Mouse (Mus musculus) heart, postnatal 4 days (tissue): ENCODE measurements around the gene Phtf2. TPM values are rescaled to one million over a fixed set of nuclear protein-coding genes. Genes with fewer than 3 reads are reported as not detected.

Experiments used
- DNase-seq: peaks from one replicate; pipeline ENCODE4 v3.0.0; 2021
- total RNA-seq, 2 experiments: library from RNA; stranded (reverse); gene quantifications; 2 replicates each; pipeline ENCODE4 v1.2.3; 2021

The Phtf2 gene
- 10 to 100 TPM; 61.0 to 66.1 TPM for total RNA-seq

DNA sequence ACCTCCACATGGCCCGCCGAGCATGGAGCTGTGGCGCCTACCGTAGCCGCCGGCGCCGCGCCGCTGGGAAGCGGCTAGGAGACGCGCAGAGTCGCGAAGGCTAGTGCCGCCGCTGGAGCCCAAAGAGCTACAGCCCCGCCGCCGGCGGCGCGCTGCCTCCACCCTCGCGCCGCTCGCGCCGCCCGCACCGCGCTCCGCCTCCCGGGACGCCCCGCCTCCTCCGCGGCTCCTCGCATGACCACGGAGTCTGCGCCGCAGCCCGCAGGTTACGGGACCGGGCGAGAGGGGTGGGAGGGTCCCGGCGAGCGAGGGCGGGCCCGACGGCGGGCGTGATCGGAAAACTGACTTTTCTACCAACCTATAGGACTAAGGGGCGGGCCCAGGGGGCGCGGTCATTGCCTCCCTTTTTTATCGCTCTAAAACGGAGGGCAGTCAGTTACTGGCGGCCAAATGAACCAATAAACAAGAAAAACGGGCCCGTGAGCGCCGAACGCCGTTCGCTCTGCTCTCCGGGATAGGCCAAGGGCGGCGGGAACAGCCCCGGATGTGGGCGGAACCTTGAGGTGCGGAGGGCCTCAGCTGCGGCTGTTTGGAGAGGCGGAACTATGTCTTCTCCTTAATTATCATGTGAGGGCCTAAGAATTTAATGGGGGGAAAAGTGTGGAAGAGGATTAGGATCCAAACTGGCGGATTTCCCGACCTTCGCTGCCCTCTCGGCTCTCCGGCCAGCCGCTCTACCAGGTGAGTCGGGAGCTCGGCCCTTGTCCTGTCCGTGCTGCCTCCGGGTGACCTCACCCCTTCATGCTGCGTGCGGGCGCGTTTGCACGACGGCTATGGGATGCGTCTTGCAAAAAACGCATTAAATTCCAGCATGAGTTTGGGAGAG is at the start of gene Phtf2, which contains the start of gene Tmem60:
Gene Phtf2 (minus strand): TSS at position 210 of the 886 bp plus-strand sequence.
Gene Tmem60 (plus strand): TSS at position 277 of the 886 bp plus-strand sequence.
- DNase-seq = peak; percentile 99

DNA sequence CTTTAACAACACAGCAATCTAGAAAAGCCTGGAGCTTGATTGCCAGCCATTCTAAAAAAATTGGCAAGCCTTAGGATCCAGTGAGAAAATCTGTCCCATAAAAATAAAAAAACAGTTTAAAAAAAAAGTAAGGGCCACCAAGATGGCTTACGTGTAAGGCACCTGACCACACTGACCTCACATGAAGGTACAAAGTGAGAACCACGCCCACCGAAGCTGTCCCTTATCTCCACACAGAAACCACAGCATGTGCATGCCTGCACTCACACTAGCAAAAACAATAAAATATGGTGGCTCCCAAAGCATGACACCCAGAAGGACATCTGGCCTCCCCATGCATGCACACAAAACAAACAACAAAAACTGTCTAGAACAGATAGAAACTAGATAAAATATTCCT is 49.4 kb upstream of the Phtf2 start:
- no peak for DNase-seq

DNA sequence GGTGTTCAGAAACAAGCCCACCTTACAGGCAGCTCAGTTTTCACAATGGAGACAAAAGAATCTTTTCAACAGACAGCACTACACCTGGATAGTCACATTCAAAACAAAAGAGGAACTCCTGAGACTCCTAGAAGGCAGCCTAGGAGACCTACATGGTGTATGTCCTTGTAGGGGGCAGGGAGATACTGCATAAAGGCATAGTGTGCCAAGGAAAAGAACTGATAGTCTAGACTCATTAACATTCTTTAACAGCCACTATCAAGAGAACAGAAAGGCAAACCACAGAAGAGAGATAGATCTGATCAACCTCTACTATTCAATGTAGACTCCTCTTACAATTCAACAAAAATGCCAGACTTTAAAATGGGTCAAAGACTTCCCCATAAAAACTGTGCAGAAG is 48.5 kb upstream of the Phtf2 start:
- no peak for DNase-seq

DNA sequence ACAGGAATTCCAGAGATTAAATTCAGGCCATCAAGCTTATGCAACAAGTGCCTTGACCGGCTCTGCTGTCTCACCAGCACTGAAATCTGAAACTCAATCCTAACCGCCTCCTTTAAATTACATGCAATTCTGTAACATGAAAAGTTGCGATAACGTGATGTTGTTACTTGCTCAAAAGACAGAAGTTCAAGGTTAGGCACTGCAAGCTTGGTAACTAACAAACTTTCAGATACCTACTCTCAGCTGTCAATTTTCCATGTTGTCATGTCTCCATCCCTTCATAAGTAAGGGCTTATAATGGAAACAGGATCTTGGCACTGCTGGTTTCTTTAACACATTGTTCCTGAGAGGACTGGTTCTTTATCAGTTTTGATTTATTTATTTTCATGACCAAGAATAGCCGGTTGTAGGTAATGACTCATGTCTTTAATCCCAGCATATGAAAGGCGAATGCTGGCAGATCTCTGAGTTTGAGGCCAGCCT is 47.8 kb upstream of the Phtf2 start:
- no peak for DNase-seq

DNA sequence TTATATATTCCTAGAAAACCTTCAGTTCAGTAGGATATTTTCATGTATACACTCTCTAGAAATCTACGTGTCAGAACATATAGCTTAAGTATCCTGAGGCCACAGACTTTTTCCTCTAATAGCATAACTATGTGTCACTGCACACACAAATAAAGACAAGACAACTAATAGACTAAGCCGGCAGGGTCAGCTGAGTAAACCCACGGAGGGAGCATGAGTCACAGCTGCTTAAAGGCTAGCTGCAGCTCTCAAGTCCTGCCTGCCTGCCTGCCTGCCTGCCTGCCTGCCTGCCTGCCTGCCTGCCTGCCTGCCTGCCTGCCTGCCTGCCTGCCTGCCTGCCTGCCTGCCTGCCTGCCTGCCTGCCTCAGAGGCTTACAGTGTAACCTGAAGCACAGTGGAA is 43.5 kb upstream of the Phtf2 start:
- no peak for DNase-seq

DNA sequence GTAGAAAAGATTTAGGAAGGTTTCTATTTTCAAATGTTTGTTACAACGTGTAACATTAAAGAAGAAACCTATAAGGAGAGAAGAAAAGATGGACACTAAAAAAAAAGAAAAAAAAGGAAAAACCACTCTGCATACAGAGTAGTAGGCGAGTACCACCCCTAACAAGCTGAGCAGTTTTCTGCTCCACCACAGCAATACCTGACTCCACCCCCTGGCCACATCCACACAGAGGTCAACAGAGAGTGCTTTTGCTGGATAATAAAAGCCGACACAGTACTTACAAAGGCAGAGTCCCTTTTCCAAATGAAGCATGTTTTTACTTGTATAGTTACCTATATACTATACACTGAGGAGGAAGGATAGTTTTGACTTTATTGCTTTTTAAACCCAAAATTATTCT is 42.7 kb upstream of the Phtf2 start:
- no peak for DNase-seq

DNA sequence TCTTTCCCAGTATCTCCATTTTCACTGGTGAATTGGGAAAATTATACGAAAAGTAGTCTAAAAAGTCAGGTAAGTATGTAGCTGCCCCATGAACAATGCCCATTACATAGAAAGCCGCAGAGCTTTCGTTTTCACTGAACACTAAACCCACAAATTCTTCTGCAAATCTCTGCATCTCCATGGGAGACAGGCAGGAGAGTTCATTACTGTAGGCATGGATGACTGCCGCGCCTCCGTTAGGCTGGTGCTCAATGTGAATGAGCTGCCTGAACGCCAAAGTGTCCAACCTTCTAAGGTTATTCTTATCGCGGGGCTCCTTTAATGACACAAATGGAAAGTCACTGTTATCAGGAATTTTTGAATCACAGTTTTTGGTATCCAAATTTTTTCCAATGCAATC is 37.6 kb upstream of the Phtf2 start:
- no peak for DNase-seq

DNA sequence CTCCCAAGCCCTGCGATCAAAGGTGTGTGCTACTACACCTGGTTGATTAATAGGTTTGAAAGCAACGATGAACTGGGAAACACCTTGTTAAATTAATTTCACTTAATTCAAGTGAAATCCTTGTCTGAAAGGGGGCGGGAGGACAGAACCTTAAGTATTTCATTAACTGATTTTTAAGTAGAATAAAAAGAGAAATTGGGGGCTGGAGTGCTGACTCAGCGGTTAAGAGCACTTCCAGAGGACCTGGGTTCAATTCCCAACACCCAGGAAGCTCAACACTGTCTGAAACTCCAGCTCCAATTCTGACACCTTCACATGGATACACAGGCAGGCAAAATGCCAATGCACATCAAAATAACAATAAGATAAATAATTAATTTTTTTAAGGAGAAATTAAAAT is 37.0 kb upstream of the Phtf2 start:
- DNase-seq = no peak

DNA sequence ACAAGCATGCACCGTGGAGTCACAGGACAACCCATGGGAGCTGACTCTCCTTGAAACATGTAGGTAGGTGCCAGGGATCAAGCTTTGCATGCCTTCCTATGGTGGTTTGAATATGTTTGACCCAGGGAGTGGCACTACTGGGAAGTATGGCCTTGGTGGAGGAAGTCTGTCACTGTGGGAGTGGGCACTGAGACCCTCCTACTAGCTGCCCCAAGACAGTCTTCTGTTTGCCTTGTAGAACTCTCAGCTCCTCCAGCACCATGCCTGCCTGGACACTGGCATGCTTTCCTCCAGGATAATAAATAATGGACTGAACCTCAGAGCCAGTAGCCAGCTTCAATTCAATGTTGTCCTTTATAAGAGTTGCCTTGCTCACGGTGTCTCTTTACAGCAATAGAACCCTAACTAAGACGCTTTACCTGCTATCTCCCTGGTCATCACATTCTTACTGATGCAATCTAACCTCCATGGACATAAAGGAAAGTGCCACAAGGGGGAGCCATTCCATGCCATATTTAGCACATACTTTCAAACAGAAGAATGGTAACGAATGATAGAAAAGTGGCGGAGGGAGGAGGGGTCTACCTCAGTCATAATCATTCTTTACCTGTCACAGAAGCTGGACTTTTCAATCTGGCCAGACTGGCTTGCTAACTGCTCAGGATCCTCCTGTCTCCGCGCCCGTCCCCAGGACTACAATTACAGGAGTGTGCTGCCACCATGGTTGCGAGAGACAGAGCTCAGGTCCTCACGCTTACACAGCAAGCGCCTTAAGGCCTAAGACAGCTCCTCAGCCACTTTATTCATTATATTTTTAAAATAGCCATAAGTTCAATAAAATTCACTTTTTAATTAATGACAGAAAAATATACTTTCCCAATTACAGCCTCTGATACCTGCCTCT is 31.7 kb upstream of the Phtf2 start:
- DNase-seq = peak; percentile 71

DNA sequence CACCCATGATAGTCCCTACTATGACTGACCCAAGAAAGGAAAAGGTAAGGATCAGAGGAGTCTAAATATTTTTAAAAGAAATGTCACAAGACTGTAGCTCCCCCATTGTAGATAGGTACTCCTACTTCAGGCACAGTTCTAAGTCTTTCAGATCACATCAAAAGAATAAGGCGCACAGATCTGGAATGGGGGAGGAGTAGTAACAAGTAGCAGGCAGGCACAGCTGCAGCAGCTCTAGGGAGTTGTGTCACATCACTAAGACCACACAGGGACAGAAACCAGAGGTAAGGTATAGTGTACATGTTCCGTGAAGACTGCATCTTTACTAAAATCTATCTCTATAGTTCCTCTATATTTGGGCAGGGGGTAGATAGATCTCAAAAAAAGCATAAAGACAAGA is 29.8 kb upstream of the Phtf2 start:
- no peak for DNase-seq

DNA sequence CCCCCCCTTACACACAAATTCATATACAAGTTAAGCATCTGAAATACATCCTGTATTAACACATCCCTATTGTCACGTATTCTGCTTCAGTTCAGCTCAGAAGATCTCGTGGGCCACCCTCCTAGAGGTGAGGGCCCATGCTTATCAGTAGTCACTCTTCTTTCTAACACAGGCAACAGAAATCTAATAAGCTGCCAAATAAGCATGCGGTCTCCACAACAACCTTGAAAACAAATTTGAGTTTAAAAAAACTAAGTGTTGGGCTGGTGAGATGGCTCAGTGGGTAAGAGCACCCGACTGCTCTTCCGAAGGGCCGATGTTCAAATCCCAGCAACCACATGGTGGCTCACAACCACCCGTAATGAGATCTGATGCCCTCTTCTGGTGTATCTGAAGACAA is 24.3 kb upstream of the Phtf2 start:
- no peak for DNase-seq

DNA sequence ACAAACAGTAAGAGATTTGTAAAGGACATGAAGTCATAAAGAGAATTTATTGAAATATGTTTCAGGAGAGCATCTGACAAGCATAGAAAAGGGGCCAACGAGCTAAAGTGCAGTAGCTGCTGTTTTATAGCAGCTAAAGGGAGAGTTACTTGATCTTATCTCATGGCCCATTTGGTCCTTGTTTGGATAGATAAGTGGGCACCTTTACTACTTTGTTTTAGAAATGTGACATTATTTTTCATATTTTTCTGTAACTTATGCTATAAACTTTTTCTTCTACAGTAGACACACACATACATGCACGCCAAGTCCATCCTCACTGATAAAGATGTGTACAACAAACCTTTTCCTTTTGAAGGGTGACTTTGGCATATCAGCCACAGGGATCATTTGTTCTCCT is 23.5 kb upstream of the Phtf2 start:
- DNase-seq = no peak

DNA sequence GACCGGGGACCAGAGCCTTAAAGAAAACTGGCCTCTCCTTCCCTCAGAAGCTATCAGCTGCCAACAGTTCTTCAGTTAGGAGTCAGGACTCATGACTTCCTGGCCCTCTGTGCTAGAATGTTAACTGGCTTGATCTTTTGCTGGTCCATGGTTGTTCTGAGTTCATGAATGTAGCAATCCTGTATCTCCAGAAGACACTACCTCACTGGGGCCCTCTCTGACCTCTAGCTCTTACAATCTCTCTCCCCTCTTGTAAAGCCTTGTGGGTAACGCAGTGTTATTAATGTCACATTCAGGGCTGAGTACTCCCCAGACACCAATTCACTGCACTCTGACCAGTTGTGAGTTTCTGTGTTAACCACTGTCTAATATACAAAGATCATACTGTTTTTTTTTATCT is 22.7 kb upstream of the Phtf2 start:
- DNase-seq = no peak

DNA sequence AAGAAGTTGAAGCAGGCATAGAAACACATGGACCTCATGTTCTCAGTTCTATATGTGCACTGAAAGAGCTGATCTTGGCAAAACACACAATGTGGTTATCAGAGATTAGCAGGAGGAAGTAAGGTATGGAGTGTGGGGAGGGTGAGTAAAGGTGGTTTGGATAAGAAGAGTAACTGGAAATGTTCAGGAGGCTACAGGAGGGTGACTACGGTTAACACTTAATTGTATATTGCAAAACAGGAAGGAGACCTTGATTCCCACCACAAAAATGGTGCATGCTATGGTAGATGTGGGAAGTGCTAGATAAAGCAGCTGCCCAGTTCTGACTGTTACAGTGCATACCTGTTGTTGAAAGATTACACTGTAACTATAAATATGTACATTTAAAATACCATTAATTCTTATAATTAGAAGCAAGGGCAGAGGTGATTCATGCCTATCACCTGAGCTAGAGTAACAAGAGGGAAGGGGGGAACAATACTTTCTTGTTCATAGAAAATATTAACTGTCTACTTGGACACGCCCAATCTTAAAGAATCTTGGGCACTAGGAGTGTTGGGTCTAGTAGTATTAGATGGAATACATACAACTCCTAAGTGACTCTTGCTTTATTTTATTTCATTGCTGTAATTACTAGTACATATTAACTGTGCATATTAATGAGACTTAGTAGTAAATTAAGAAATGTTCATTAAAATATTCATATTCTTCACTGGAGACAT is 15.7 kb upstream of the Phtf2 start:
- no peak for DNase-seq

DNA sequence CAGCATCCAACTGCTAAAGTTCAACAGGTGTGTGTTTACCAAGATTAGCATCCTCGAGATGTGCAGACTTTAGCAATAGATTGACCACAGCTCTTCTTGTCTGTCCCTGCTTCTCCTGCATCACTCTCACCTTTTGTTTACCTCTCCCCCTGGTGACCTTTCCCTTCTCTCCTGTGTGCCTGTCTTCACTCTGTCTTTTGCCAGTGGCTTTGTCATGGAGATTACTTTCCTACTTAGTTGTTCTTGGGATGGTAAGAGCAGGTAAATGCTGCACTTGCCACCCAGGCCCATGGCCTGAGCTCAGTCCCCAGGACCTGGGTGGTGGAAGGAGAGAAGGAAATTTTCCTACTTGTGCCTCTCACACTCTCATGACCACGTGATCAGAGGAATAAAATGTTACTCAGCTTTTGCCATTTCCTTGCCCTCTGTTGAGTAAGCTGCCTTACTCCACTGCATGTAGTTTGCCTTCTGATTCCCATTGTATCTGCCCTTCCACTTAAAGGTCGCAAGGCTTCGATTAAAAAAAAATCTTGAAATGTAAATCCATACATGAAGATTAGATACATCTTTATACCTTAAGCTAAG is 2.2 kb upstream of the Phtf2 start:
- DNase-seq = no peak

DNA sequence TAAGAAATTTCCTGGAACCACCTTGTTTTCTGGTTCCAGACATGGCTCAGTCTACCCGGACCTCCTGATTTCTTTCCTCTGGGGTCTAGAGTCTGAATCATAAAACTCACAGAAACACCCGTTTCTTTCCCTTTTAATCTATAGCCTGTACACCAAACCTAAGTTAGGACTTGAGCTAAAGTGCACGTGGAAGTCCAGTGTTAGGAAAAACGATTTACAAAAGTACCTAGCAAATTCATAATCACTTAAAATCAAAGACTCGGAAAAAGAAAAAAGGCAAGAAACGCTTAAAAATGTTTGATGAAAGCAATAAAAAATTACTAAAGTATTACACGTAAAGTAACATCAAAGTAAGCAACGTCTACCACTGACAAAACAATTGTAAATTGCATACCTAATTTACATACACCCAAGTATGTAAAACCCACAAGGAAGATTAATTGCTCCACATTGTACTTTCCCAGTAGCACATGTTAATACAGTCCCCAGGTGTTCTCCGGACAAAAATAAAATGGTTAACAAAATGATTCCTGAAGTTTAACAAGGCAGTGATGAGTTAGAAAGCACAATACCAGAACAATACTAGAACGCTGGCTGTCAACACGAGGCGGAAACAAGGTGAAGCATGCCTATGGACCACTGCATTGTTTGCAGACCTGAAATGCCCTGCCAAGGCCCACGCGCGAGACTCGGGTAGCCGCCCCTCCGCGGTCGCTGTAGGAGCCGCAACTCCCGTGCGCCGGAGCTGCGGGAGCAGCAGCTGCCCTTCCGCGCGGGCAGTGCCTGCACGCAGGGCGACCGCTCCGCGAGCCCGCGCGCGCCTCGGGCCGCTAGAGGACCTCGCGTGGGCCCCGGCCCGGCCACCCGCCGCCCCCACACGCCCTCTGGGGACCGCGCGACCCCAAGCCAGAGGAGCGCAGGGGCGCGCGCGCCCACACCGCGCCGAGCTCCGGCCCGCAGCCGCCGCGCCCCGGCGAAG is 838 bp downstream of the Phtf2 start:
- DNase-seq = peak; percentile 62

DNA sequence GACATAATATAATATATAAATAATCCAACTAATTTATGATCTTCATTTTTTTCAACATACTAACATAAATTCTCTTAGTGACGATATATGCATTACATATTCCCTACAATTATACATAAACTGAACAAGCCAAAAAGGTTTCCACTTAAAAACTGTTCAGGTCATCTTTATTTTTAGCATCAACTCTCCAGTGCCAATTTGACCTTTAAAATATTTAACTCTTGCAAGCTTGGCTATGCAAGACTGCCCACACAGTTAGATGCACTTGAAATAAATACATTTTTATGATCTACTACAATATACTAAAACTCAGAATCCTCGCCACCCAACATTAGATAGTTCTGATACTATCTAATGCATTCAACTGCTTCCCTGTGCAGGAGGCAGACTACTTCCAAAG is 1.5 kb downstream of the Phtf2 start:
- no peak for DNase-seq

DNA sequence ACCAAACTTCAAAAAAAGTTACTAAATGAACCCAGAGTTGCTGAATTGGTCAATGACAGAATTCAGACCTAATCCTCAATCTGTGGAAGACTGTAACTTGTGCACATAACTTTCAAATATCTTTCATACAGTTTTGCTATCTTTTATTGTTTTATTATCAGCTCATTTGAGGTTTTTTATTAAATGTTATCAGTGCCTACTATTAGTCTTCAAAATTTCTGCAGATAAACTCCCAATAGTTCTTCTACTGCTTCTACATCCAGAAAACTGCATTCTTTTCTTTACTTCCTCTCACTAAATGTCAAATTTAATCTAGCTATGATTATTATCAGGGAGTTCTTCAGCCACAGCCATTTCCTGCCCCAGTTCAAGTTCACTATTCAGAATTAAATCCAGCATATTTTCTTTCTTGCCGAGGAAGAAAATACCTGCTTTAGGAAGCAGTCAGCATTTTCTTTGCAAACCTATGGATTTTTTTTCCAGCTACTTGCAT is 4.9 kb downstream of the Phtf2 start:
- no peak for DNase-seq

DNA sequence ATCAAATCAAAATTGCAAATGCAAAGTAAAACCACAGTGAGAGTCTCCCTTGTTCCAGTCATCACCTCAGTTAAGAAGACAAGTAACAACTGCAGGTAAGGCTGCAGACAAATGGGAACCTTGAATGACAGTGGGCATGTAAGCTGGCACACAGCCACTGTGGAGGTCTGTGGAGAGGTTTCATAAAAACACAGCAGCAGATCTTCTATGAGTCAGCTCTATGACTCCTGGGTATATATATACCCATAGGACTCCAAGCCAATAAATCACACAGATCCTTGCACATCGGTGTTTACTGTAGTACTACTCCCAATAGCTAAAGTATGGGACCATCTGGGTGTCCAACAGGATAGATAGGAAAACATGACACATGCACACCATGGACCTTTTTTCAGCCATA is 8.8 kb downstream of the Phtf2 start:
- no peak for DNase-seq

DNA sequence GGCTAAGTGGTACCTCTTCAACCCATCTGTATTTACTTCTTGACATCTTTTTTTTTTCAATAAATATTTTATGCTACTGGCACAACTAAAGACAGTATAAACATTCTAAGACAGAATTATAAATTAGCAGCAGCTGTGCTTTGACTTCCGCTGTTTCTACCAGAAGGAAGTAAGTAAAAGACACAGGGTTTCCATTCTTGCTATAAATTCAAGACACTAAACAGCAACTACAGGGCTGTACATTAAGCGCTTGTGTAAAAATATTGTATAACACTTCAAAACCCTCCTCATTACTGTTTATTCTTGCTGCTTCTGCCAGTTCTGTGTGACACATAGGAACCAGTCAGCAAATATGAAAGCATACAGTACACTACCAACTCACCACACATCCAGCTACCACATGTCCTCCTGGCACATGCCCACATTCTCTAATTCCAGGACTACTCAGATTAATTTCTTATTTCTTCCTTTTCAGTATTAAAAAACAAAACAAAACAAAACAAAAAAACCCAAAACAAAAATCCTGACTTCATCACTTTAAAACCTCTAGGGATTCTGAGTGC is 16.6 kb downstream of the Phtf2 start:
- no peak for DNase-seq
